Mouse (Mus musculus): ENCODE results near the gene Batf. TPM values are rescaled to one million over a fixed set of nuclear protein-coding genes. Genes with fewer than 3 reads are reported as not detected.

Batf gene
- not detected for polyA plus RNA-seq (2012; fragmentation: generic; extraction: Trizol)

- TF ChIP-seq REST (IDR thresholded peaks at IDR 0.05; ENCODE audit: insufficient read depth, insufficient read length): no peak
- TF ChIP-seq MAX (IDR thresholded peaks at IDR 0.05; ENCODE audit: low read depth): no peak
- TF ChIP-seq SRF (IDR thresholded peaks at IDR 0.05; ENCODE audit: control insufficient read depth, insufficient read length, low read depth): no peak
- peak; percentile 41 for TF ChIP-seq USF1 (IDR thresholded peaks at IDR 0.05; ENCODE audit: low read depth)
- Histone ChIP-seq H3K36me3 (ENCODE audit: control insufficient read depth, insufficient read depth) (no peaks in the 10 kb centered on the region), H3K27me3 (ENCODE audit: control insufficient read depth, insufficient read depth, insufficient read length) (peaks cover 41% of the 10 kb centered on the region), H3K4me3 (no peak within 1 kb of the TSS), H3K79me2 (ENCODE audit: control insufficient read depth, insufficient read depth) (no peaks in the 10 kb centered on the region), H3K4me2 (ENCODE audit: low read depth) (no peak within 1 kb of the TSS), H3ac (ENCODE audit: control insufficient read depth, insufficient read length) (no peak within 1 kb of the TSS)
Measured at GRCm38 (mm10) chr12:85686466-85687216, at the start of gene Batf. TSS of gene Batf (plus strand) at chr12:85686669.

DNA sequence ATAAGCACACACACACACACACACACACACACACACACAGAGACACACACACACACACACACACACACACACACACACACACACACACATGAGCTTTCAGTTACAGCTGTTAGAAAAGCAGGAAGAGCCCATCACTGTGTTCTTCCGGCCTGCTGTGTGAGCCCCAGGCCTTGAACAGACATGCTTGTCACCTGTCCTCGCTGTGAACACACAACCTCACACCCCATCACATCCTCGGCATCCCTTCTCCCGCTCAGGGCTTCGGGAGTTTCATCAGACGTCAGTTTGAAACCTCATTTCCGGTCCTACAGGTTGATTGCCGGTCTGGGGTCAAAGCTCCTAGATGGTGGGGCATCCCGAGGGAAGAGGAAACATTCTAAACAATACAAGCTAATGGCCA is 48.5 kb upstream of the Batf start:
- Histone ChIP-seq H3ac (ENCODE audit: control insufficient read depth, insufficient read length) (no peak overlapping the region), H3K36me3 (ENCODE audit: control insufficient read depth, insufficient read depth) (peaks cover 67% of the 10 kb centered on the region), H3K4me3 (no peak overlapping the region), H3K79me2 (ENCODE audit: control insufficient read depth, insufficient read depth) (no peaks in the 10 kb centered on the region), H3K27me3 (ENCODE audit: control insufficient read depth, insufficient read depth, insufficient read length) (no peaks in the 10 kb centered on the region), H3K4me2 (ENCODE audit: low read depth) (no peak overlapping the region)
- no peak for TF ChIP-seq MAX (IDR thresholded peaks at IDR 0.05; ENCODE audit: low read depth)
- no peak for TF ChIP-seq CEBPB (IDR thresholded peaks at IDR 0.05; ENCODE audit: insufficient read depth, poor library complexity, severe bottlenecking)
- no peak for TF ChIP-seq USF1 (IDR thresholded peaks at IDR 0.05; ENCODE audit: low read depth)
- TF ChIP-seq MYOD1 (IDR thresholded peaks at IDR 0.05; ENCODE audit: control insufficient read depth in 1 of 3, insufficient read length in 2 of 3, low read depth in 2 of 3): no peak
- no peak for TF ChIP-seq MYOG (IDR thresholded peaks at IDR 0.05; ENCODE audit: control insufficient read depth in 1 of 3, insufficient read depth in 1 of 3, insufficient read length in 2 of 3, low read depth in 2 of 3)
- no peak for TF ChIP-seq E2F4 (IDR thresholded peaks at IDR 0.05; ENCODE audit: insufficient read depth)

DNA sequence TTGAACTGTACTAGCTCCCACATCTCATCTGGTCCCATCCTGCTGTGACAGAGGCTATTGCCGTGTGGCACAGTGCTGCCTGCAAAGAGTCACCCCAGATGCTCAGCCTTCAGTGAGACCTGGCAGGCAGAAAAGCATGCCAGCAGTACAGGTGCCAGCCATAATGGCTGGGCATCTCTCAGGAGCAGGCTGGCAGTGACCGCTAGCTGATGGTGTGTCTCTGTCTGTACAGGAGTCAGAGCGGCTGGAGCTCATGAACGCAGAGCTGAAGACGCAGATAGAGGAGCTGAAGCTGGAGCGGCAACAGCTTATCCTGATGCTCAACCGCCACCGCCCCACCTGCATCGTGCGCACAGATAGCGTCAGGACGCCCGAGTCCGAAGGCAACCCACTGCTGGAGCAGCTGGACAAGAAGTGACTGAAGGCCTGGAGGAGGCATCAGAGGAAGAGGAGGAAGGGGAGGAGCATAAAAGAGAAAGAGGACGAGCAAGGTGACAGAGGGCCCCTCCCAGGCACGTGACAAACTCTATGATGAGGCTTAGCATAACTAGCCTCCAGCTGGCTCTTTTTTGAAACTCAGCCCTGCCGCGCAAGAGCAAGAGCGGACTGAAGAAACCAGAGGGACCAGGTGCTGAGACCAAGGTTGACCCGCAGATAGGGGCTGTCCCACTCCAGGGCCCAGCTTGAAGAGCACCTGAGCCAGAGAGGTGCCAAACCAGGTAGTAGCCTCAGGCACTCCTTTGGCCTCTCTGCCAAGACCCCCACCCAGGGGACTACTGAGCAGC is 47.7 kb upstream of the Batf start:
- H3K27me3 ChIP-seq (ENCODE audit: control insufficient read depth, insufficient read depth, insufficient read length): no peaks in the 10 kb centered on the region
- no peak overlapping the region for H3K4me2 ChIP-seq (ENCODE audit: low read depth)
- H3K4me3 ChIP-seq: no peak overlapping the region
- H3ac ChIP-seq (ENCODE audit: control insufficient read depth, insufficient read length): no peak overlapping the region
- no peaks in the 10 kb centered on the region for H3K79me2 ChIP-seq (ENCODE audit: control insufficient read depth, insufficient read depth)
- TF ChIP-seq POLR2AphosphoS2 (IDR thresholded peaks at IDR 0.05; ENCODE audit: insufficient read length, low read depth): peak; percentile 43
- peak; percentile 16 for TF ChIP-seq POLR2A (IDR thresholded peaks at IDR 0.05; ENCODE audit: insufficient read length, low read depth)
- TF ChIP-seq USF1 (IDR thresholded peaks at IDR 0.05; ENCODE audit: low read depth): no peak
- TF ChIP-seq CEBPB (IDR thresholded peaks at IDR 0.05; ENCODE audit: insufficient read depth, poor library complexity, severe bottlenecking): no peak
- H3K36me3 ChIP-seq (ENCODE audit: control insufficient read depth, insufficient read depth): peaks cover 65% of the 10 kb centered on the region

DNA sequence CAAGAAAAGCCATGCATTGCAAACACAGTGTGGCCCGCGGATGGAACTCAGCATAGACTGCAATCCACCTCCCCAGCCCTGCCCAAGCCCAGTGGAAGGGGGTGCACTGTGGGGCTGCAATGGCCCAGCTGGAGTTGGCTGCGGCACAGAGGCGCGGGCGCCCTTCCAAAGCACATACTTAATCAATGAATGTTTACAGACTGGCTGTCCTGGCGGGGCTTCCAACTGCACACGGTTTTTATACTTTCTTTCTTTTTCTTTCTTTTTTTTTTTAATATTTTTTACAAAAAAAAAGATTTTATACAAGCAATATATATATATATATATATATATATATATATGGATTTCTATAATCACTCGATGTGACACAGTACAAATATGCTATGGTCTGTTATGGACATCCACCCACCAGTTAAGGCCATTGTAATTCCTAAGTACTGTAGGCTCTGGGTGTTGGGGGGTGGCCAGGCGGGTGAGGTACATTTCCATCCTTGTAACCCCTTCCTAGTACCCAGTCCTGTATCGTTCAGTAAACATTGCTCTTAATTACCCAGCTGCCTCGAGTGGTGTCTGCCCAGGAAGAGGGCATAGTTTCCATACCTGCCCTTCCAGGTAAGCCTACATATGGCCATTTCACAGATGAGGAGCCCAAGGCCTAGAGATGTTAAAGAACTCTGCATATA is 47.0 kb upstream of the Batf start:
- Histone ChIP-seq H3K4me2 (ENCODE audit: low read depth) (no peak overlapping the region), H3ac (ENCODE audit: control insufficient read depth, insufficient read length) (no peak overlapping the region), H3K4me3 (no peak overlapping the region), H3K27me3 (ENCODE audit: control insufficient read depth, insufficient read depth, insufficient read length) (no peaks in the 10 kb centered on the region), H3K36me3 (ENCODE audit: control insufficient read depth, insufficient read depth) (peaks cover 65% of the 10 kb centered on the region), H3K79me2 (ENCODE audit: control insufficient read depth, insufficient read depth) (no peaks in the 10 kb centered on the region)
- TF ChIP-seq E2F4 (IDR thresholded peaks at IDR 0.05; ENCODE audit: insufficient read depth) (no peak), SRF (IDR thresholded peaks at IDR 0.05; ENCODE audit: control insufficient read depth, insufficient read length, low read depth) (no peak), MAX (IDR thresholded peaks at IDR 0.05; ENCODE audit: low read depth) (no peak), POLR2A (IDR thresholded peaks at IDR 0.05; ENCODE audit: insufficient read length, low read depth) (no peak)

- H3K36me3 ChIP-seq (ENCODE audit: control insufficient read depth, insufficient read depth): peaks cover 59% of the 10 kb centered on the region
- H3K79me2 ChIP-seq (ENCODE audit: control insufficient read depth, insufficient read depth): no peaks in the 10 kb centered on the region
- no peak for TF ChIP-seq CEBPB (IDR thresholded peaks at IDR 0.05; ENCODE audit: insufficient read depth, poor library complexity, severe bottlenecking)
- no peak for TF ChIP-seq MYOD1 (IDR thresholded peaks at IDR 0.05; ENCODE audit: control insufficient read depth in 1 of 3, insufficient read length in 2 of 3, low read depth in 2 of 3)
- no peak for TF ChIP-seq MYOG (IDR thresholded peaks at IDR 0.05; ENCODE audit: control insufficient read depth in 1 of 3, insufficient read depth in 1 of 3, insufficient read length in 2 of 3, low read depth in 2 of 3)
- no peak for TF ChIP-seq REST (IDR thresholded peaks at IDR 0.05; ENCODE audit: insufficient read depth, insufficient read length)
- TF ChIP-seq USF1 (IDR thresholded peaks at IDR 0.05; ENCODE audit: low read depth): no peak
- TF ChIP-seq TCF12 (IDR thresholded peaks at IDR 0.05; ENCODE audit: insufficient read depth, poor library complexity, severe bottlenecking): no peak
- TF ChIP-seq POLR2AphosphoS2 (IDR thresholded peaks at IDR 0.05; ENCODE audit: insufficient read length, low read depth): no peak
- TF ChIP-seq MAX (IDR thresholded peaks at IDR 0.05; ENCODE audit: low read depth): no peak
- TF ChIP-seq POLR2A (IDR thresholded peaks at IDR 0.05; ENCODE audit: insufficient read length, low read depth): no peak
- no peak for TF ChIP-seq E2F4 (IDR thresholded peaks at IDR 0.05; ENCODE audit: insufficient read depth)
- no peaks in the 10 kb centered on the region for H3K27me3 ChIP-seq (ENCODE audit: control insufficient read depth, insufficient read depth, insufficient read length)
- H3K4me3 ChIP-seq: no peak overlapping the region
- H3K4me2 ChIP-seq (ENCODE audit: low read depth): no peak overlapping the region
- no peak overlapping the region for H3ac ChIP-seq (ENCODE audit: control insufficient read depth, insufficient read length)
Measured at GRCm38 (mm10) chr12:85640852-85641563, 45.5 kb upstream of the Batf start.
